Mouse (Mus musculus): ENCODE measurements at regions not wholly inside any gene's neighbourhood (a gene's known extent, or its start where the extent isn't known, plus 50 kb on each side); places are given as distances from the start of the nearest gene placed in this dataset.
"Not testable (repeated sequence)": the region's sequence is repeated elsewhere in the genome, so short reads cannot be mapped to it uniquely, and the experiment has no call there.

GRCm38 (mm10) chr10:120726369-120726768 is 172.5 kb downstream of the Msrb3 start:
- no peak for DNase-seq (ENCODE audit: low read depth, low spot score)

GRCm38 (mm10) chr10:120721956-120722532 is 176.9 kb downstream of the Msrb3 start:
- no peak for DNase-seq (ENCODE audit: low read depth, low spot score)

GRCm38 (mm10) chr10:120720981-120721380 is 177.9 kb downstream of the Msrb3 start:
- DNase-seq (ENCODE audit: low read depth, low spot score): peak; percentile 81

GRCm38 (mm10) chr10:120720061-120720460 is 178.8 kb downstream of the Msrb3 start:
- DNase-seq (ENCODE audit: low read depth, low spot score): peak; percentile 80

GRCm38 (mm10) chr10:120717159-120717567 is 181.7 kb downstream of the Msrb3 start:
- no peak for DNase-seq (ENCODE audit: low read depth, low spot score)

- no peak for DNase-seq (ENCODE audit: low read depth, low spot score)
Observed at GRCm38 (mm10) chr10:120716391-120716790, 182.5 kb downstream of the Msrb3 start.

- DNase-seq (ENCODE audit: low read depth, low spot score): peak; percentile 63
Observed at GRCm38 (mm10) chr10:120707771-120708750, 190.8 kb downstream of the Msrb3 start.

- no peak for DNase-seq (ENCODE audit: low read depth, low spot score)
Observed at GRCm38 (mm10) chr10:120706684-120707290, 192.1 kb downstream of the Msrb3 start.

GRCm38 (mm10) chr10:120701833-120702232 is 197.1 kb downstream of the Msrb3 start:
- DNase-seq (ENCODE audit: low read depth, low spot score): peak; percentile 81

GRCm38 (mm10) chr10:120697275-120697856 is 201.5 kb downstream of the Msrb3 start:
- DNase-seq (ENCODE audit: low read depth, low spot score): no peak

GRCm38 (mm10) chr10:120696481-120696880 is 202.4 kb downstream of the Msrb3 start:
- DNase-seq (ENCODE audit: low read depth, low spot score): no peak

- peak; percentile 46 for DNase-seq (ENCODE audit: low read depth, low spot score)
Observed at GRCm38 (mm10) chr10:120694472-120694871, 204.4 kb downstream of the Msrb3 start.

GRCm38 (mm10) chr10:120691451-120691850 is 207.4 kb downstream of the Msrb3 start:
- DNase-seq (ENCODE audit: low read depth, low spot score): no peak

- no peak for DNase-seq (ENCODE audit: low read depth, low spot score)
Observed at GRCm38 (mm10) chr10:120686123-120686522, 209.9 kb upstream of the Hmga2 start.

GRCm38 (mm10) chr10:120682021-120682420 is 205.8 kb upstream of the Hmga2 start:
- no peak for DNase-seq (ENCODE audit: low read depth, low spot score)

- DNase-seq (ENCODE audit: low read depth, low spot score): no peak
Observed at GRCm38 (mm10) chr10:120679982-120680381, 203.7 kb upstream of the Hmga2 start.

- no peak for DNase-seq (ENCODE audit: low read depth, low spot score)
Observed at GRCm38 (mm10) chr10:120678277-120678676, 202.0 kb upstream of the Hmga2 start.

GRCm38 (mm10) chr10:120675369-120675768 is 199.1 kb upstream of the Hmga2 start:
- no peak for DNase-seq (ENCODE audit: low read depth, low spot score)

GRCm38 (mm10) chr10:120674321-120675045 is 198.2 kb upstream of the Hmga2 start:
- no peak for DNase-seq (ENCODE audit: low read depth, low spot score)

GRCm38 (mm10) chr10:120667678-120668031 is 191.4 kb upstream of the Hmga2 start:
- DNase-seq (ENCODE audit: low read depth, low spot score): not testable (repeated sequence)

- DNase-seq (ENCODE audit: low read depth, low spot score): peak; percentile 56
Observed at GRCm38 (mm10) chr10:120666985-120667677, 190.9 kb upstream of the Hmga2 start.
